Mouse (Mus musculus) left cerebral cortex, postnatal 36 days (tissue): Measurements from ENCODE around the gene Krt20. TPM values are rescaled to one million over a fixed set of nuclear protein-coding genes. Genes with fewer than 3 reads are reported as not detected.

Experiments used
- total RNA-seq, 2 experiments: library from RNA; stranded (reverse); gene quantifications; 2 replicates each; pipeline ENCODE4 v1.2.3; 2021

Krt20 gene
- total RNA-seq, 2 experiments from 2014 or later: not detected

Other genes with a start within 250 kb of the Krt20 start
- gene Smarce1, start 207.1 kb downstream of the Krt20 start, total RNA-seq: 10 to 100 TPM; 53.0 to 65.2 TPM
- gene Krt222, start 194.1 kb downstream of the Krt20 start, total RNA-seq: 10 to 100 TPM; 31.2 to 37.7 TPM
- not detected for gene Krt24, start 152.9 kb downstream of the Krt20 start, total RNA-seq
- not detected for gene Krt25, start 115.2 kb downstream of the Krt20 start, total RNA-seq
- not detected for gene Krt26, start 100.2 kb downstream of the Krt20 start, total RNA-seq
- gene Krt27, start 87.0 kb downstream of the Krt20 start, total RNA-seq: not detected
- not detected for gene Krt28, start 63.2 kb downstream of the Krt20 start, total RNA-seq
- 10 to 100 TPM in 1 of 2 experiments, 1 to 10 TPM in 1; 9.7 to 12.4 TPM for gene Krt10, start 48.8 kb downstream of the Krt20 start, total RNA-seq
- 10 to 100 TPM in 1 of 2 experiments, 1 to 10 TPM in 1; 9.4 to 13.4 TPM for gene Krt12, start 15.9 kb downstream of the Krt20 start, total RNA-seq
- gene Krt23, start 55.0 kb upstream of the Krt20 start, total RNA-seq: not detected
- gene Krt39, start 83.2 kb upstream of the Krt20 start, total RNA-seq: not detected
- gene Krt40, start 105.0 kb upstream of the Krt20 start, total RNA-seq: not detected
- not detected for gene Krtap3-3, start 112.7 kb upstream of the Krt20 start, total RNA-seq
- gene Krtap3-2, start 118.7 kb upstream of the Krt20 start, total RNA-seq: not detected
- gene Gm11939, start 121.3 kb upstream of the Krt20 start, total RNA-seq: not detected
- not detected for gene Krtap3-1, start 128.5 kb upstream of the Krt20 start, total RNA-seq
- gene Krtap1-5, start 142.9 kb upstream of the Krt20 start, total RNA-seq: not detected
- not detected for gene Krtap1-4, start 145.5 kb upstream of the Krt20 start, total RNA-seq
- gene Krtap1-3, start 153.2 kb upstream of the Krt20 start, total RNA-seq: not detected
- gene Krtap9-3, start 160.0 kb upstream of the Krt20 start, total RNA-seq: not detected
- gene Gm11938, start 165.2 kb upstream of the Krt20 start, total RNA-seq: not detected
- gene Gm11937, start 172.0 kb upstream of the Krt20 start, total RNA-seq: not detected
- not detected for gene Krtap2-4, start 176.7 kb upstream of the Krt20 start, total RNA-seq
- gene Gm11562, start 182.3 kb upstream of the Krt20 start, total RNA-seq: not detected
- gene Krtap4-1, start 190.1 kb upstream of the Krt20 start, total RNA-seq: not detected
- gene Krtap4-2, start 196.9 kb upstream of the Krt20 start, total RNA-seq: not detected
- gene Krtap4-7, start 205.9 kb upstream of the Krt20 start, total RNA-seq: not detected
- not detected for gene Gm11555, start 212.1 kb upstream of the Krt20 start, total RNA-seq
- not detected for gene Gm11563, start 220.8 kb upstream of the Krt20 start, total RNA-seq
- gene Krtap4-6, start 227.8 kb upstream of the Krt20 start, total RNA-seq: not detected